Mouse (Mus musculus) kidney, postnatal 0 days (tissue): Measurements from ENCODE around the gene Cgref1. TPM values are rescaled to one million over a fixed set of nuclear protein-coding genes. Genes with fewer than 3 reads are reported as not detected.

ENCODE experiments used
- ATAC-seq: fragments of 200-750 bp; cut with Nextera tagmentation; replicated peaks from 2 replicates; pipeline ENCODE4 v1.8.0; 2017; ENCODE audit warnings: low read depth, moderate number of reproducible peaks, moderate TSS enrichment, moderate library complexity; ENCODE audit not compliant: low FRiP score
- DNase-seq: peaks from one replicate; pipeline ENCODE4 v3.0.0-alpha.2; 2016; ENCODE audit warnings: low spot score
- H3K27ac ChIP-seq: fragments of 300-500 bp; sonication (generic); 2 replicates; pipeline ENCODE4 v1.5.1; 2014; ENCODE audit warnings: mild to moderate bottlenecking
- H3K27me3 ChIP-seq: fragments of 300-500 bp; sonication (generic); 2 replicates; pipeline ENCODE4 v1.6.1; 2014; ENCODE audit warnings: low read length, mixed read lengths; ENCODE audit not compliant: insufficient read depth
- H3K36me3 ChIP-seq: fragments of 300-500 bp; sonication (generic); 2 replicates; pipeline ENCODE4 v1.6.1; 2014; ENCODE audit warnings: low read length, mixed read lengths; ENCODE audit not compliant: insufficient read depth
- H3K4me1 ChIP-seq: fragments of 300-500 bp; sonication (generic); replicated peaks from 2 replicates; pipeline ENCODE4 v1.6.1; 2014; ENCODE audit warnings: antibody characterized with exemption, low read length, mixed read lengths; ENCODE audit not compliant: insufficient read depth
- H3K4me2 ChIP-seq: fragments of 300-500 bp; sonication (generic); 2 replicates; pipeline ENCODE4 v1.6.1; 2014; ENCODE audit warnings: mild to moderate bottlenecking, low read length, moderate library complexity, mixed read lengths
- H3K4me3 ChIP-seq: fragments of 300-500 bp; sonication (generic); replicated peaks from 2 replicates; pipeline ENCODE4 v1.5.1; 2014; ENCODE audit warnings: low read depth, low read length
- H3K9ac ChIP-seq: fragments of 300-500 bp; sonication (generic); 2 replicates; pipeline ENCODE4 v1.6.1; 2014; ENCODE audit warnings: low read depth, low read length
- H3K9me3 ChIP-seq: fragments of 300-500 bp; sonication (generic); replicated peaks from 2 replicates; pipeline ENCODE4 v1.6.1; 2016; ENCODE audit warnings: low read length, inconsistent platforms, mixed read lengths
- CTCF ChIP-seq: IDR thresholded peaks from 2 replicates; pipeline ENCODE4 v1.5.1; 2016; ENCODE audit warnings: antibody characterized with exemption, low read depth, mild to moderate bottlenecking, moderate library complexity
- WGBS: fragments of 180-500 bp; shearing (Covaris S2); extraction: QIAGEN DNeasy Blood & Tissue Kit; methylation state at CpG from one replicate; pipeline ENCODE4 v1.1.7; 2014; 5-methylcytosine and 5-hydroxymethylcytosine counted together
- polyA plus RNA-seq: library from polyadenylated mRNA; unstranded; fragments of >200 nt; fragmentation: Nextera tagmentation; extraction: Ambion mirVana; gene quantifications from 2 replicates; pipeline ENCODE4 v1.2.1, GENCODE M21; 2015

Cgref1 gene
- polyA plus RNA-seq, 1 experiment from 2014 or later, result 47.4 TPM

GRCm38 (mm10) chr5:30920621-30921020 is 24.8 kb downstream of the Cgref1 start:
- Histone ChIP-seq H3K36me3 (peaks cover 21% of the 10 kb centered on the region; the same call in 1 of the 2 replicates), H3K9ac (no peak overlapping the region), H3K9me3 (no peaks in the 10 kb centered on the region), H3K27me3 (no peaks in the 10 kb centered on the region), H3K4me2 (peak overlapping the region; percentile 82), H3K27ac (0 out of 2 replicates have a peak overlapping the region, but pooled peaks have one; percentile 13), H3K4me3 (no peak overlapping the region), H3K4me1 (peaks cover 23% of the 10 kb centered on the region)
- ATAC-seq (peak; percentile 5), DNase-seq (no peak)
- WGBS, result 62% methylated on average over 19 of the region's 19 CpGs
- no peak for TF ChIP-seq CTCF

- no peak for TF ChIP-seq CTCF
- 71% methylated on average over 11 of the region's 11 CpGs for WGBS
- ATAC-seq, result no peak
- Histone ChIP-seq H3K4me3 (no peak overlapping the region), H3K4me2 (no peak overlapping the region), H3K9me3 (no peaks in the 10 kb centered on the region), H3K27ac (no peak overlapping the region), H3K4me1 (peaks cover 23% of the 10 kb centered on the region), H3K27me3 (no peaks in the 10 kb centered on the region), H3K9ac (no peak overlapping the region), H3K36me3 (peaks cover 21% of the 10 kb centered on the region; the same call in 1 of the 2 replicates)
- DNase-seq, result no peak
Observed at GRCm38 (mm10) chr5:30919831-30920614, 25.4 kb downstream of the Cgref1 start.

- H3K36me3 ChIP-seq, result peaks cover 21% of the 10 kb centered on the region; the same call in 1 of the 2 replicates
- peak overlapping the region; percentile 20; the same call in 1 of the 2 replicates for H3K27ac ChIP-seq
- DNase-seq, result no peak
- ATAC-seq, result no peak
- H3K4me1 ChIP-seq, result peaks cover 23% of the 10 kb centered on the region
- H3K4me3 ChIP-seq, result no peak overlapping the region
- TF ChIP-seq CTCF, result no peak
- no peak overlapping the region for H3K9ac ChIP-seq
- H3K4me2 ChIP-seq, result no peak overlapping the region
- 84% methylated on average over 8 of the region's 8 CpGs for WGBS
- H3K9me3 ChIP-seq, result no peaks in the 10 kb centered on the region
- no peaks in the 10 kb centered on the region for H3K27me3 ChIP-seq
Observed at GRCm38 (mm10) chr5:30918691-30919090, 26.7 kb downstream of the Cgref1 start.

GRCm38 (mm10) chr5:30917891-30918670 is 27.3 kb downstream of the Cgref1 start:
- 79% methylated on average over 31 of the region's 31 CpGs for WGBS
- Histone ChIP-seq H3K4me2 (no peak overlapping the region), H3K36me3 (peaks cover 21% of the 10 kb centered on the region; the same call in 1 of the 2 replicates), H3K27ac (peak overlapping the region; percentile 20; the same call in 1 of the 2 replicates), H3K9me3 (no peaks in the 10 kb centered on the region), H3K4me1 (peaks cover 23% of the 10 kb centered on the region), H3K4me3 (no peak overlapping the region), H3K27me3 (no peaks in the 10 kb centered on the region), H3K9ac (no peak overlapping the region)
- TF ChIP-seq CTCF, result no peak
- ATAC-seq (no peak), DNase-seq (no peak)

DNA sequence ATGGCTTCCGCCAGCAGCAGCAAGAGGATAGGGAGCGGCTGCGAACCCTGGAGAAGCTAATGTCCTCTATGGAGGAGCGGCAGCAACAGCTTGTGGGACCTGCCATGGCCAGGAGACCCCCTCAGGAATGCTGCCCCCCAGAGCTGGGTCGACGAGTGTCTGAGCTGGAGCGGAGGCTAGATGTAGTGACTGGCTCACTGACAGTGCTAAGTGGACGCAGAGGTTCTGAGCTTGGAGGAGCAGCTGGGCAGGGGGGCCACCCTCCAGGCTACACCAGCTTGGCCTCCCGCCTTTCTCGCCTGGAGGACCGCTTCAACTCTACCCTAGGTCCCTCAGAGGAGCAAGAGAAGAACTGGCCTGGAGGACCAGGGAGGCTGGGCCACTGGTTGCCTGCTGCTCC is 28.0 kb downstream of the Cgref1 start:
- no peak for TF ChIP-seq CTCF
- Histone ChIP-seq H3K4me3 (no peak overlapping the region), H3K9ac (no peak overlapping the region), H3K4me1 (peaks cover 27% of the 10 kb centered on the region), H3K36me3 (peaks cover 21% of the 10 kb centered on the region; the same call in 1 of the 2 replicates), H3K9me3 (no peaks in the 10 kb centered on the region), H3K4me2 (no peak overlapping the region), H3K27ac (peak overlapping the region; percentile 50; the same call in 1 of the 2 replicates), H3K27me3 (no peaks in the 10 kb centered on the region)
- ATAC-seq, result no peak
- DNase-seq, result no peak
- 88% methylated on average over 11 of the region's 11 CpGs for WGBS

DNA sequence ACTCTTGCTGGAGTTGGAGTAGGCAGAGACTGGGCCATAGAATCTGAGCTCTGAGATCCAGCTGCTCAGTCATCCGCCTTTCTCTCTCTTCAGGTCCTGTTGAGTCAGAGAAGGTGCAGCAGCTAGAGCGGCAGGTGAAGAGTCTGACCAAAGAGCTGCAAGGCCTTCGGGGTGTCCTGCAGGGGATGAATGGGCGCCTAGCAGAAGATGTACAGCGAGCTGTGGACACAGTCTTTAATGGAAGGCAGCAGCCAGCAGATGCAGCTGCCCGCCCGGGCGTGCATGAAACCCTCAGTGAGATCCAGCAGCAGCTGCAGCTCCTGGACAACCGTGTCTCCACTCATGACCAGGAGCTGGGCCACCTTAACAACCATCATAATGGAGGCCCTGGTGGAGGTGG is 28.6 kb downstream of the Cgref1 start:
- 91% methylated on average over 9 of the region's 9 CpGs for WGBS
- Histone ChIP-seq H3K9ac (no peak overlapping the region), H3K27me3 (no peaks in the 10 kb centered on the region), H3K36me3 (peaks cover 21% of the 10 kb centered on the region; the same call in 1 of the 2 replicates), H3K9me3 (no peaks in the 10 kb centered on the region), H3K4me1 (peaks cover 27% of the 10 kb centered on the region), H3K27ac (peak overlapping the region; percentile 50), H3K4me2 (no peak overlapping the region), H3K4me3 (no peak overlapping the region)
- no peak for TF ChIP-seq CTCF
- ATAC-seq (no peak), DNase-seq (no peak)
